Mouse (Mus musculus) cerebellum, adult (tissue): ENCODE results near the gene Olfr1031.
"Not testable (repeated sequence)": the region's sequence is repeated elsewhere in the genome, so short reads cannot be mapped to it uniquely, and the experiment has no call there.

Experiments used
- ATAC-seq: cut with Nextera tagmentation; 2 replicates; pipeline ENCODE4 v1.9.2; 2017; ENCODE audit warnings: mild to moderate bottlenecking, moderate library complexity, mixed read lengths; ENCODE audit not compliant: insufficient number of reproducible peaks, low FRiP score, low TSS enrichment

Gene Olfr1031

GRCm38 (mm10) chr2:85990004-85990403 is at the start of gene Olfr1031:
Gene Olfr1031, plus strand, starts transcription at chr2:85990304.
- no peak for ATAC-seq

GRCm38 (mm10) chr2:85950137-85950536 is 40.0 kb upstream of the Olfr1031 start, which contains the start of gene Olfr1028:
Gene Olfr1028, plus strand, starts transcription at chr2:85950437.
- no peak for ATAC-seq

- no peak for ATAC-seq
These were observed 16.5 kb upstream of the Olfr1031 start, which contains the start of gene Olfr1029 for GRCm38 (mm10) chr2:85973595-85973994. Gene Olfr1029, plus strand, starts transcription at chr2:85973895.

GRCm38 (mm10) chr2:85978976-85979375 is 11.1 kb upstream of the Olfr1031 start, which contains the start of gene Olfr1030:
Gene Olfr1030, plus strand, starts transcription at chr2:85979276.
- no peak for ATAC-seq

- ATAC-seq = no peak
These were observed 15.1 kb downstream of the Olfr1031 start, which contains the start of gene Olfr1032 for GRCm38 (mm10) chr2:86005240-86005639. Gene Olfr1032, plus strand, starts transcription at chr2:86005540.

- not testable (repeated sequence) for ATAC-seq
These were observed 30.3 kb downstream of the Olfr1031 start, which contains the start of gene Olfr1033 for GRCm38 (mm10) chr2:86020406-86020805. Gene Olfr1033, plus strand, starts transcription at chr2:86020633.

GRCm38 (mm10) chr2:86021518-86021917 is 31.4 kb downstream of the Olfr1031 start:
- not testable (repeated sequence) for ATAC-seq
